Mouse (Mus musculus) neural tube, embryonic 14.5 days (tissue): ENCODE data around the gene Hnrnpu. TPM values are rescaled to one million over a fixed set of nuclear protein-coding genes. Genes with fewer than 3 reads are reported as not detected.
A peak's percentile ranks its signal among the peaks of the same experiment; 100 is the strongest.
"Not testable (repeated sequence)": the region's sequence is repeated elsewhere in the genome, so short reads cannot be mapped to it uniquely, and the experiment has no call there.

Experiments used
- ATAC-seq: fragments of 200-750 bp; cut with Nextera tagmentation; 2 replicates; pipeline ENCODE4 v1.8.0; 2017; ENCODE audit warnings: low read depth, mild to moderate bottlenecking, moderate TSS enrichment, moderate library complexity
- H3K27ac ChIP-seq: fragments of 300-500 bp; sonication (generic); 2 replicates; pipeline ENCODE4 v1.5.1; 2014; ENCODE audit warnings: low read depth, mild to moderate bottlenecking, control low read depth, low read length, moderate library complexity, mixed read lengths
- H3K27me3 ChIP-seq: fragments of 300-500 bp; sonication (generic); 2 replicates; pipeline ENCODE4 v1.6.1; 2014; ENCODE audit warnings: low read length; ENCODE audit not compliant: control insufficient read depth, insufficient read depth
- H3K36me3 ChIP-seq: fragments of 300-500 bp; sonication (generic); 2 replicates; pipeline ENCODE4 v1.6.1; 2014; ENCODE audit warnings: low read length, mixed read lengths; ENCODE audit not compliant: control insufficient read depth, insufficient read depth
- H3K4me1 ChIP-seq: fragments of 300-500 bp; sonication (generic); 2 replicates; pipeline ENCODE4 v1.6.1; 2014; ENCODE audit warnings: low read length; ENCODE audit not compliant: control insufficient read depth, insufficient read depth
- H3K4me2 ChIP-seq: fragments of 300-500 bp; sonication (generic); 2 replicates; pipeline ENCODE4 v1.6.1; 2014; ENCODE audit warnings: mild to moderate bottlenecking, low read depth, low read length, control low read depth
- H3K4me3 ChIP-seq: fragments of 300-500 bp; sonication (generic); 2 replicates; pipeline ENCODE4 v1.5.1; 2014; ENCODE audit warnings: low read depth, low read length, control low read depth, mixed read lengths
- H3K9ac ChIP-seq: fragments of 300-500 bp; sonication (generic); replicated peaks from 2 replicates; pipeline ENCODE4 v1.6.1; 2014; ENCODE audit warnings: low read depth, mild to moderate bottlenecking, control low read depth, low read length, mixed read lengths
- H3K9me3 ChIP-seq: fragments of 300-500 bp; sonication (generic); 2 replicates; pipeline ENCODE4 v1.6.1; 2016; ENCODE audit warnings: low read length; ENCODE audit not compliant: control insufficient read depth
- WGBS: fragments of 180-500 bp; shearing (Covaris S2); extraction: QIAGEN DNeasy Blood & Tissue Kit; methylation state at CpG from one replicate; pipeline ENCODE4 v1.1.7; 2014; 5-methylcytosine and 5-hydroxymethylcytosine counted together
- polyA plus RNA-seq: library from polyadenylated mRNA; unstranded; fragments of >200 nt; fragmentation: Nextera tagmentation; extraction: Ambion mirVana; gene quantifications from 2 replicates; pipeline ENCODE4 v1.2.1, GENCODE M21; 2014

Gene Hnrnpu
- polyA plus RNA-seq, 1 experiment from 2014 or later, result 267 TPM

DNA sequence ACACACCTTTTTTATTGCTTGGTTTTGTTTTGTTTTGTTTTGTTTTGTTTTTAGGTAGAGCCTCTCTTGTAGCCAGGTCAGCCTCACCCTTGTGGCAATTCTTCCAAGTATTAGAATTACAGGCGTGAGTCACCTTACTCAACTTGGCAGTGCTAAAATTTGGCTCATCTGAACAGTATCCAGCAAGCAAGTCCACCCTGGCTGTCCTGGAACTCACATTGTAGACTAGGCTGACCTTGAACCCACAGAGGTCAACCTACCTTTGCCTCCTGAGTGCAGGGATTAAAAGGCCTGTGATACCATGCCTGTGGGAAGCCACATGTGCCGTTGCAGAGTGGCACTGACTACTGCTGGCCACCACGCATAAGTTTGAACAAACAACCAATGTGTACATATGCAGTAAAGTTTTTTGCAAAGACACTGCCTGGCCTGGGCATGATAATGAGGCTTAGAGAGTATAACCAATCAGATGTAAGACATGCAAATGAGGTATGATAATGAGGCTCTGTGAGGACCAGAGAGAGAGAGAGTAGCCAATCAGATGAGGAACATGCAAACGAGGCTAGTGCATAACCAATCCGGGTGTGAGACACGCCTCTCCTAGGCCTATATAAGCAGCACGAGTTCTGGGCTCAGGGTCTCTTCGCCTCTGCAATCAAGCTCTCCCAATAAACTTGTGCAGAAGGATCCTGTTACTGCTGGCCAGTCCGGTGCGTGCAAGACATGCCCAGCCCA, 6.6 kb upstream of the Hnrnpu start:
- not testable (repeated sequence) for H3K27ac ChIP-seq, H3K4me2 ChIP-seq, H3K9me3 ChIP-seq, H3K4me3 ChIP-seq, H3K9ac ChIP-seq, H3K36me3 ChIP-seq, H3K27me3 ChIP-seq, H3K4me1 ChIP-seq, ATAC-seq
- 94% methylated on average over 10 of the region's 10 CpGs for WGBS

DNA sequence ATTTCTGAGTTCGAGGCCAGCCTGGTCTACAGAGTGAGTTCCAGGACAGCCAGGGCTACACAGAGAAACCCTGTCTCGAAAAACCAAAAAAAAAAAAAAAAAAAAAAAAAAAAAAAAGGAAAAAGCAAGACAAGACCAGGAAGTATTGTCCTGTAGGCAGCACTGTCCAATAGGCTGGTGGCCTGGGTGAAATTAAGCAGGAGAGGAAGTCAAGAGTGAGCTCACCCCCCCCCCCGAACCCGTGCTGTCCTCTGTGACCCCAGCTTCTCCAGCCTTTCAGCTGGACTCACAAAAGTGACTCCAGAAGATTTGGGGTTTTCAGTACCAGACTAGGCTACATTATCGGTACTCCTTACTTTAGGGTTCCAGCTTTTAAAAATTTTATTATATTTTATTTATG, 5.0 kb upstream of the Hnrnpu start:
- Histone ChIP-seq H3K4me1 (no peaks in the 10 kb centered on the region; the same call in 1 of the 2 replicates), H3K9ac (no peak overlapping the region), H3K4me3 (no peak overlapping the region), H3K4me2 (no peak overlapping the region), H3K36me3 (no peaks in the 10 kb centered on the region), H3K9me3 (no peaks in the 10 kb centered on the region), H3K27me3 (no peaks in the 10 kb centered on the region), H3K27ac (no peak overlapping the region)
- 86% methylated on average over 4 of the region's 5 CpGs for WGBS
- ATAC-seq, result no peak

DNA sequence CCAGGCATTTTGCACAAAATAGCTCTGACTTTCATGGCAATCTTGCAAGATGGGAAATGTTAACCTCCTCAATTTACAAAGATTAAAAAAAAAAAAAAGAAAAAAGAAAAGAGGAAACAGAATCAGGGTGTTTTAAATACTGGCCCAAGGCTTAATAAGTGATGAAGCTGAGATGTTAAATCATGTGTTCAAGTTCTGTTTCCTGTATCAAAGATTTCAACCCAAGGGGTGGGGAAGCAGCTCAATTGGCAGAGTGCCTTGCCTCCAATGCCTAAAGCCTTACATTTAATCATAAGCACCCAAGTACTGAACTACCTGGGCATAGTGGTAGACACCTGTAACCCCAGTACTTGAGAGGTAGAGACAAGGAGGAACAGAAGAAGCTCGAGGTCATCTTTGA, 4.5 kb upstream of the Hnrnpu start:
- H3K27ac ChIP-seq, result no peak overlapping the region
- no peaks in the 10 kb centered on the region; the same call in 1 of the 2 replicates for H3K4me1 ChIP-seq
- H3K36me3 ChIP-seq, result no peaks in the 10 kb centered on the region
- H3K27me3 ChIP-seq, result no peaks in the 10 kb centered on the region
- no peak for ATAC-seq
- WGBS, result 86% methylated on average over 1 of the region's 1 CpGs
- no peaks in the 10 kb centered on the region for H3K9me3 ChIP-seq
- no peak overlapping the region for H3K4me2 ChIP-seq
- H3K4me3 ChIP-seq, result no peak overlapping the region
- H3K9ac ChIP-seq, result no peak overlapping the region

DNA sequence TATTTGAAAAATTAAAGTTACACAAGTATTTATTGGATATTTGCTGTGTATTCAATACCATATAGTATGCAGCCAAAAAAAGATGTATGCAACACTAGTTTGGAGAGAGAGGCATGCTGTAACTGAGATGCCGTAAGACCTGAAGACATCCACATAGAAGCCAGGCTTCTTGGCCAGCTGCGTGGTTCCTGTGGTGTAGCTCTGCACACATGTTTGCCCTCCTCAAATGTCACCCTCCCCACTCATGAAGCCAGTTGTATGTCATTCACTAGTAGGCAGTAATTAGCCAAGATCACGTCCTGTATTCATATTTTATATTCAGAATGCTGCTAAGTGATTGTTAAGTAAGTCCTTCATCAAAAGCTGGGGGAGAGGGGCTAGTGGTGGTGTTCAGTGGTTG, 3.8 kb upstream of the Hnrnpu start:
- H3K4me3 ChIP-seq, result no peak overlapping the region
- H3K27me3 ChIP-seq, result no peaks in the 10 kb centered on the region
- no peaks in the 10 kb centered on the region for H3K9me3 ChIP-seq
- H3K9ac ChIP-seq, result no peak overlapping the region
- H3K27ac ChIP-seq, result no peak overlapping the region
- no peak for ATAC-seq
- H3K36me3 ChIP-seq, result no peaks in the 10 kb centered on the region
- 84% methylated on average over 3 of the region's 3 CpGs for WGBS
- no peak overlapping the region for H3K4me2 ChIP-seq
- H3K4me1 ChIP-seq, result no peaks in the 10 kb centered on the region; the same call in 1 of the 2 replicates

DNA sequence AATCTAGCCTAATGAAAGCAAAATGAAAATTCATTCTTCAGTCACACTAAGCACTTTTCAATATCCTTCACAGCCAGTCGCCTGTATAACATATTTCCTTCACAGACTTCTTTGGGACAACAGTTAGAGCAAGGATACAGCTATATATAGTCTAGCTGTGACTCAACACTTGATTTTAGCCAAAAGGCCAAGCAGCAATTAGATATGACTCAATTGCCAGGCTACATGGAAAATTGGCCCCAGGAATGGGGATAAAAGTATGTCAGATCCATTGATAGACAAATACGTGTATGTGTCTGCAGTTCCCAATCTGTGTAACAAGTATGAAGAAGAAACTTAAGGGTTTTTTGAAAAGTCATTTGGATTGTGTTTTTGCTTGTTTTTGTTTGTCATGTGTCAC, 2.6 kb upstream of the Hnrnpu start:
- 97% methylated on average over 2 of the region's 2 CpGs for WGBS
- H3K9ac ChIP-seq, result no peak overlapping the region
- H3K9me3 ChIP-seq, result no peaks in the 10 kb centered on the region
- H3K4me3 ChIP-seq, result no peak overlapping the region
- H3K27ac ChIP-seq, result no peak overlapping the region
- no peaks in the 10 kb centered on the region for H3K27me3 ChIP-seq
- peaks cover 2% of the 10 kb centered on the region; the same call in 1 of the 2 replicates for H3K36me3 ChIP-seq
- no peak for ATAC-seq
- H3K4me2 ChIP-seq, result no peak overlapping the region
- peaks cover under 1% of the 10 kb centered on the region for H3K4me1 ChIP-seq

GRCm38 (mm10) chr1:178338318-178338641, 683 bp upstream of the Hnrnpu start:
- peaks cover 12% of the 10 kb centered on the region; the same call in 1 of the 2 replicates for H3K36me3 ChIP-seq
- H3K4me3 ChIP-seq, result peak overlapping the region; percentile 99
- no peaks in the 10 kb centered on the region for H3K9me3 ChIP-seq
- no peak for ATAC-seq
- peak overlapping the region; percentile 99 for H3K9ac ChIP-seq
- WGBS, result 4% methylated on average over 6 of the region's 6 CpGs
- peak overlapping the region; percentile 99 for H3K27ac ChIP-seq
- H3K4me1 ChIP-seq, result peaks cover 14% of the 10 kb centered on the region
- H3K4me2 ChIP-seq, result peak overlapping the region; percentile 68
- no peaks in the 10 kb centered on the region for H3K27me3 ChIP-seq

GRCm38 (mm10) chr1:178336777-178337481, 668 bp downstream of the Hnrnpu start:
- peak; percentile 66 for ATAC-seq

GRCm38 (mm10) chr1:178336289-178336775, 1.3 kb downstream of the Hnrnpu start:
- H3K9me3 ChIP-seq, result no peaks in the 10 kb centered on the region
- peaks cover 31% of the 10 kb centered on the region for H3K36me3 ChIP-seq
- peak; percentile 92 for ATAC-seq
- no peaks in the 10 kb centered on the region for H3K27me3 ChIP-seq
- H3K27ac ChIP-seq, result peak overlapping the region; percentile 99
- H3K4me2 ChIP-seq, result peak overlapping the region; percentile 81
- H3K9ac ChIP-seq, result peak overlapping the region; percentile 99
- under 1% methylated on average over 42 of the region's 53 CpGs for WGBS
- peaks cover 14% of the 10 kb centered on the region for H3K4me1 ChIP-seq
- H3K4me3 ChIP-seq, result peak overlapping the region; percentile 99

More at GRCm38 (mm10) chr1:178336777-178337481, 668 bp downstream of the Hnrnpu start:
- peaks cover 14% of the 10 kb centered on the region for H3K4me1 ChIP-seq
- peaks cover 25% of the 10 kb centered on the region for H3K36me3 ChIP-seq
- no peaks in the 10 kb centered on the region for H3K9me3 ChIP-seq
- peak overlapping the region; percentile 99 for H3K27ac ChIP-seq
- no peaks in the 10 kb centered on the region for H3K27me3 ChIP-seq
- peak overlapping the region; percentile 99 for H3K4me3 ChIP-seq
- WGBS, result under 1% methylated on average over 51 of the region's 89 CpGs
- peak overlapping the region; percentile 81 for H3K4me2 ChIP-seq
- H3K9ac ChIP-seq, result peak overlapping the region; percentile 99

GRCm38 (mm10) chr1:178335860-178336261, 1.7 kb downstream of the Hnrnpu start:
- Histone ChIP-seq H3K36me3 (peaks cover 36% of the 10 kb centered on the region), H3K4me1 (peaks cover 14% of the 10 kb centered on the region), H3K4me2 (peak overlapping the region; percentile 81), H3K27ac (no peak overlapping the region; the same call in 1 of the 2 replicates), H3K9me3 (no peaks in the 10 kb centered on the region), H3K27me3 (no peaks in the 10 kb centered on the region), H3K9ac (peak overlapping the region; percentile 99), H3K4me3 (peak overlapping the region; percentile 99)
- 0% methylated on average over 16 of the region's 16 CpGs for WGBS
- no peak for ATAC-seq
